Mouse (Mus musculus) spleen, adult 12 weeks (tissue): ENCODE results near the gene Tnrc6b.

Source experiments
- DNase-seq: peaks from one replicate; pipeline ENCODE4 v3.0.0; 2022; ENCODE audit warnings: low spot score

Gene Tnrc6b

DNA sequence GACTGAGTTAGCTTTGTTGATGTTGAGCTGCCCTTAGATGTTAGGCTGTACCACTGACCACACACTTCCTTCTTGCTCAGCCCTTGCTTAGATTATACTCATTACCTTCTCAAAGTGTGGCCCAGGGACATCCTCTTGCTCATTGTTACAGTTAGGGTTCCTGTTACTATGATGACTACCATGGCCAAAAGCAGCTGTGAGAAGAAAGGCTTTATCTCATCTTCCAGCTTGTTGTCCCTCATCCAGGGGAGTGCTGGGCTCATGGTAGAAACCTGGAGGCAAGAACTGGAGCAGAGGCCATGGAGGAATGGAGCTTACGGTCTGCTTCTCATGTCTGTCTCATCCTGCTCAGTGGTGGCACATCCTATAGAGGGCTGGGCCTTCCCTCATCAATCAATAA is 28.9 kb downstream of the Tnrc6b start:
- DNase-seq, result no peak

DNA sequence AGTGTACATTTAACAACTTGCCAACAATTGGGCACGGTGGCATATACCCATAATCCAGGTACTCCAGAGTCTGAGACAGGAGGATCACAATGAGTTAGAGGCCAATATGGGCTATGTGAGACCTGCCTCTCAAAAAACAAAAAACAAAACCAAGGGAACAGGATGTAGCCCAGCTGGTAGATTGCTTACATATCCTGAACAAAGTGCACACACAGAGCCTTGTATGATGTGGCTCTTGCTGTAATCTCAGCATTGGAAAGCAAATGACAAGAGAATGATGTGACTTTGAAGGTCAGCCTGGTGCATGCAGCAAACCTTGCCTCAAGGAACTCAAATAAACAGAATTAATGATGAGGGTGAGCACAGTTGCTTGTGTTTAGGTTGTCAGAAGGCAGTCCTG is 30.7 kb downstream of the Tnrc6b start:
- no peak for DNase-seq

DNA sequence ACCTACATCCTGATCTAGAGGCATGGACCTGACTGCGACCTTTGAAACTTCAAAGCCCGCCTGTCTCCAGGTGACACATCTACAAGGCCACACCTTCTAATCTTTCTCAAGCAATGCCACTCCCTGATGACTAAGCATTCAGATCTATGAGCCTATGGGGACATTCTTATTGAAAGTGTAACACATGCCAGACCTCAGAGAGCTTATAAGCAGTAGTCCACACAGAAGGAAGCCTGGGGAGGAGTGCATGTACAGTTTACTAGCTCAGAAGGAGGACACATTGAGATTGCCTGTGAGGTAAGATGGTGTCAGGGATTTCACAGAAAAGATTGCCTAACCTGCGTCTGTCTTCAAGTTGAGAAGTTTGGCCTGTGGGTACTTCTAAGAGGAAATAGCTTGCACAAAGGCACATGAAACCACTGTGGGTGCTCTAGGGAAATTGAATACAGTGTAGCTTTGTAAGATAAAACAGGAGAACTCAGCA is 31.9 kb downstream of the Tnrc6b start:
- no peak for DNase-seq

DNA sequence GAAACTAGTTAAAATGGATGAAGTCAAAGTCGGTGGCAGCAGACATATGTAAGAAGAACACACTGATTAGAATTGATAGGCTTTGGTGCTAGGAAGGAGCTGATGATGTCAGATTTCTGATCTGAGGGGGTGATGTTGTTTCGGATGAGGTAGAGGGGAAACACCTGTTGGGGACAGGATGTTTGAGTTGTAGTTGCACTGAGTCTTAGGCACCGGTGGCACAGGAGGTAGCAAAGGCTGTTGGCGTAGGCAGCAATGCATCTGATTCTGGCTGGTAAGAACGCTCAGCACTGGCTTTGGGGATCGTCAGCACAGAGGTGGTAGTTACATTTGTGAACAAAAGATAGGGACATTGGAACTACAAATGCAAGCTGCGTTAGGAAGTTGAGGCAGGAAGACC is 32.5 kb downstream of the Tnrc6b start:
- no peak for DNase-seq

DNA sequence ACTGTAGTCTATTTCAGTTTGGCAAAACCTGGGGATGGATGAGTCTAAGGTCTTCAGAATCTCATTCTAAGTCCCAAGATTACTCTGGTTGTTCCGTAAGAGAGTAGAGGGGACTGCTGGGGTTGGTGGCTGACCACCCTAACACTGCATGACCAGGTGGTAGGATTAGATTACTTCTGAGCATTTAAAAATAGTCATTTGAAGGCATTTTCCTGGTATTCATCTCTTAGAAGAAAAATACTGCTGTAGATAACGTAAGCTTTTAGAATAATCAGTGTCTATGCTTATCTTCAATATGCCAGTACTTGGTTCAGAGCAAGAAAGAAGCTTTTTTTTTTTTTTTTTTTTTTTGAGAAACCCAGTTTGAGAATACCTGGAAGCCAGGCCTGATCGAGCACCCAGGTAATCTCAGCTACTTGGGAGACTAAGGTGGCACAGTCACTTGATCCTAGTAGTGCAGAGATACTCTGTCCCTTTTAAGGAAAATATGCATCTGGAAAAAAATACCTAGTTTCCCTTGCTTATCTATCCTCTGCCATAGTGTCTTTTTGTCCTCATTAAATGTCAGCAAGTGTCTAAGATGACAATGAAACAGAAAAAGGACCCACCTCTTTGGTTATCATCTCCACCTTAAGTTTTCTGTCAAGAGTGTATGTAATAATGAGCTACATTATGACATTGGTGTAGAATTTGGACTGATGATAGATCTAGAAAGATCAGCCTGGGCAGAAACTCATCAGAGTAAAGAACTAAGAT is 33.7 kb downstream of the Tnrc6b start:
- no peak for DNase-seq

DNA sequence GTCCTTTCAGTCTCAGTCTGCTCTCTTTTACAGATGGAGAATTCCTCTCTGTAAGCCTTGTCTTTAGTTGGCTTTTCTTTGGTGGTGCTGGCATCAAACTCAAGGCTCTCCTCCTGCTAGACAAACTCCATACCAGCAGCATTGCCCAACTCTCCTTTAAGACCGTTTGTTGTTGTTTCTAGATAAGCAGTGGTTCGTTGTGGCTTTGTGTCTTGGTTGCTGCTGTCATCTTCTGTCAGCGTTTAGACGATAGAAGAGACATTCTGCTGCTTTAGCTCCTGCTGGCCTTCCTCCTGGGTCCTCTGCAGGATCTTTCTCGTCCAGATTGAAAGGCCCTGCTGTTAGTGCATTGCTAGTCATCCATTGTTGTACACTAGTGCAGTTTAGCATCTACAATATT is 37.9 kb downstream of the Tnrc6b start:
- DNase-seq, result no peak

DNA sequence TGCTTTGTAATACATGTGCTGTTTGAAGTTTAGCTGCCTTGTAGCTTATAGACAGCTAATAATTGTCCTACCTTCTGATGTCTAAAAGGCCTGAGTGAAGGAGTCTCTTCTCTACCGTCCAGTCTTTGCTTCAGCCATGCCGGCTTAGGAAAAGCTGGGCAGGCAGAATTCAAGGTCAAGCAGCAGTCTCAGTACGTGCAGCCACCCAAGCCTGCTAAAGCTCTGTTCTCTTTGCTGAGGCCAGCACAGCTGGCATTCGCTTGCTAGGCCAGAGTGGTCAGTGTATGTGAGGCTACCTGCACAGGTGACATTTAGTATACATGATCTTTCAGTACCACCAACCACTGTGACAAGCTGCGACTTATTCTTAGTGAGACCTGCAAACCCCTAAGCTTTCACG is 42.2 kb downstream of the Tnrc6b start:
- DNase-seq, result no peak

DNA sequence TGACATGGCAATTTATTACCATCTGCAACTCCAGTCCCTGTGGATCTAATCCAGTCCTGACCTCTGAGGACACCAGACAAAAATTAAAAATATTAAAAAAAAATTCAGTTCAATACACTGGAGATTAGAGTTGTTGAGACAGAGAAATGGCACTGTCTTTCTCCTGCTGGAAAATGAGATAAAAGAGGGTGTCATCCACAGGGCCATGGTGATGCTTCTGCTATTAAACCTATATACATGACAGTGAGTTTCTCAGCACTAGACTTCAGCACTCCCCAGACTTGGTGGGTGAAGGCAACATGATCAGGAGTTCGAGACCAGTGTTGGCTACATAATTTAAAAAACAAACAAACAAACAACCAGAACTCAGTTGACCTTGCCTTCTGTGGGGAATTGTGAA is 43.0 kb downstream of the Tnrc6b start:
- no peak for DNase-seq

DNA sequence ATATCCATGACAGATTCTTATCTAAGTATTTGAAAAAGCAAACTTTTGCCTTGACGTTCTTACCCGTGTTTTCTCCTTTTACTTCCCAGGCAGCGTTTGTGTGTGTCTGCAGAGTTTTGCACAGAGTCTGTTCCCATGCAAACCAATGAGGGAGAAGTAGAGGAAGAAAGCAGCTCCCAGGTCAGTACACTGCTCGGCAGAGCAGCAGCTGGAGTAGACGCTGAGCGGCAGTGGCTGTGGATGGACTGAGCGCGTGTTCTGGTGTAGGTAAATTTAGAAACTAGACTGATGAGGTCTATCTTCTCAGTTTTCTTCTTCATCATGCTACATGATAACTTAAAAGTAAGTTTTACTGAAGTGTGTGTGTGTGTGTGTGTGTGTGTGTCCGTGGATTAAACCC is 48.3 kb downstream of the Tnrc6b start:
- no peak for DNase-seq

DNA sequence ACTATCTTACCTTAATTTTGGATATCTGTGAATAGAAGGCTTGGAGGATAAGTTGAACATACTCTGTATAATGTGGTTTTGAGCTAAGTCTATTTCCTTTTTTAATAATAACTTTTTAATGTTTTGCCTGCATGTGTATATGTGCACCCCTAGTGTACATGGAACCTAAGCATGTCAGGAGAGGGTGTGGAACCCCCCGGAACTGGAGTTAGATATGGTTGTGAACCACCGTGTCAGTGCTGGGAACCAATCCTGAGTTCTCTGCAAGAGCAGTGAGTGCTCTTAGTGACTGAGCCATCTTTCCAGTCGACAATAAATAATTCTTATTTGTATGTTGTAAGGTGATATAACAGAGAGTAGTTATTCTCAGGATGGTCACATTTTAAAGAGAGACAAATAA is 49.4 kb downstream of the Tnrc6b start:
- DNase-seq, result no peak

DNA sequence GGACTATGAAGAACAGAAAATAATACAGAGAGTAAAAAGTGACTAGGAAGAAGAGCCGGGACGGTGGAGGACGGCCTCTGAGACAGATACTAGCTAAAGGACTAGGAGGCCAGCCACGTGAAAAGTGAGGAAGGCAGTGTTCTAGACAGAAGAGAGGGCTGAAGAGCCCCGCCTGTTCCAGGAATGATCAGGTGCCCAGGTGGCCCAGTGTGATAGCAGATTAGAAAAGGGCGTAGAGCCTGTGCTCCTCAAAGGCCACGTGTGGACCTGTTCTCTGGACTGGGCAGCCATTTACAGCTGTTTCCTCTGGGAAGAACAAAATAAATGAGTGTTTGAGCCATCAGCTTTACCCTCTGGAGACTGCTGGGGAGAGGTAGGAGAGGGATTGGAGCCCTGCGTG is 49.8 kb downstream of the Tnrc6b start:
- DNase-seq, result peak; percentile 68

DNA sequence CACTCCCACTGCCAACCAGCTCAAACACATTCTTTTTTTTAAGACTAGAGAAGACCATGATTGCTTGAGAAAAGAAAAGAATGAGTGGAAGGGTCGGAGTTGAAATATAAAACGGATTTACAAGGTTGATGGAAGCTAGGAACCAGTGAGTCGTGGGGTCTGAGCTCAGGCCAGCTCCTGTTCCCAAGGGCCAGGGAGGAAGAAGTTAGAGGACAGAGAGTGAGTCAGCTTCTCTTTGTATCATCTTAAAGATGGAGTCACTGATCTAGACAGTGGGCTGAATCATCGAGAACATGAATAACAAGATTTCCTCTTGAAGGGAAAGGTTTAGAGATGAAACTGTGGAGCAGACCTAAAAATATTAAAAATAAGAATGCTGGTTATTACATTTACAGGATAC is 51.5 kb downstream of the Tnrc6b start:
- DNase-seq, result no peak

DNA sequence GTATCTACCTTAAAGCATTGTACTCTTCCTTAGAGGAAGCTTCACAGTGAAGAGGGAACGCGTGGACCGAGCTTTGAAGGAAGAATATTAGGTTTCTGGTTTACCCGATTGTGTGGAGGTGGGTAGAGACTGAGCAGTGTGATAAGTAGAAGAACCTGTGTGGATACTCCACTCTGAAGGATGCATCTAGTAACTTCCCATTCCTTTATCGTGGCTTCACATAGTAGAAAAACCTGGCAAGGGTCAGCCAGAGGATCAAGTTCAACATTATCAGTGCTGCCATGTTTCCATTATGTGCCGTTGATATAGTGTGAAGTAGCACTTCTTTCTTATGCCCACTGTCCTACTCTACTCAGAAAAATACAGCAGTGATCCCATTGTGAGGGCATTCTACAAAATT is 53.6 kb downstream of the Tnrc6b start:
- no peak for DNase-seq

DNA sequence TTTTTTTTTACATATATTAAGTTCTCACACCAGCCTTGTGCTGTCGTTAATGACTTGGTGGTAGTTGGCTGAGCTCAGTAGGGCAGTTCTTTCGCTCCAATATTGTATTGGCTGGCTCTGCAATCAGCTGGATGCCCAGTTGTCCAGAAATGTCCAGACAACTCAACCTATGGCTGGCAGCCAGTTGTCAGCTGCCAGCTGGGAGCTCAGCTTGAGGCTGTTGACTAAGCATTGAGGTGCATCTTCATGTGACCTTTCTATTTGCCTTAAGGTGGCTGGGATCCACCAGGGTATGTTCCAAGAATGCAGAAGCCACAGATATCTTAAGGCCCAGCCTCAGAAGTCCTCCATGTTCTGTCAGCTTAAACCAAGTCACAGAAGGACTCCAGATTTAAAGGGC is 54.3 kb downstream of the Tnrc6b start:
- no peak for DNase-seq

DNA sequence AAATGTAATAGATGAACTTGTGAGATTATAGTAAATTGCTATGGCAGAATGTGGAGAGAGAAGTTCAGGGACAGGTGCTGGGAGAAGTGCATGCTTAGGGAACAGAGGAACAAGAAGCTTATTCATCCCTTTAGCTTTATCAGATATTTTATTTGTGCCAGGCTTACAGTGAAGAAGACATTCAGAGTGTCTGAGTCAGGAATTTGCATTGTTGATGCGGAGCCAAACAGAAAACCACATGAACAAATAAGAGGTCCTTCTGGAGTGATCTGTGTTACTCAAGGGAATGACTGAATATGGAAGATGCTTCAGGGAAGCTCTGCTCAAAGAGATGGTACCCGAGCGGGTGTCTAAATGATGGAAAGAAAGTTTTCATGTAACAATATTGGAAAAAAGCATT is 57.1 kb downstream of the Tnrc6b start:
- no peak for DNase-seq

DNA sequence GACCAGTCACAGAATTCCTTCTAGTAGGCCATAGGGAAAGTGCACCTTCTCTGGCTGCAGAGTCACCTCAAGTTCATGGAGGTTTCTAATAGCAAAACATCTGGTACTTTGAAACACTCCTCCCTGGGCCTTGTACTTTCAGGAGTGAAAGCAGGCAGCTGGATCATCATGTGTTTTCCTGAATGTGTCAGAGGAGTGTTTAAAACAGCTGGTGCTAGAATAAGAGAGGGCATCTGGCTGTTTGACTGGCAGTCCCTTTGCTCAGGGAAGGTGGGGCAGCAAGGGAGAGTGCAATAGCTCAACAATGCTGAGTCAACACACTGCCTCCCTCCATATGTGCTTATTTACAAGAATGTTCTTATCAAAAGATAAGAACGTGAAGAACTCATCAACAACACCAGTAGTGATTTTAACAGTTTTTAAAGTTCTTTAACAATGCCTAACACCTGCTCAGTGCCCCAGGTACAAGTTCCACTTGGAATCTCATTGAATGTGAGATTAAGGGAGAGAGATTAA is 60.9 kb downstream of the Tnrc6b start:
- no peak for DNase-seq

DNA sequence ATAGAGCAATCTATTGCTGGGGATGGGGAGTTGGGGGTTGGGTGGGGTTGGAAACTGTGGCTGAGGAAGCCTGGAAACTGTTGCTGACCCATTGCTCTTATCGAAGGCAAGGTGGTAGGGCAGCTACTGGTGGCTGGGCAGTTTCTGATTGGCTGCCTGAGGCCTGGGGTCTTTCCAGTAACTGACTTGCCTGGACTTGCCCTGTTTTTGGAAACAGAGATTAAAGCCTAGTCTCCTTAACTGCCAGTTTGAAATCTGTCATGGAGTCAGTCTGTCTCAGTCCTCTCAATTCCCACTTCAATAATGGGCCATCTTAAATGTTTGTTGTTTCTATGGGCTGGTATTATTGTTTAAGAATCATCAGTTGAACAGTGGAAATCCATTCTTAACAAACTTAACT is 63.6 kb downstream of the Tnrc6b start:
- no peak for DNase-seq

DNA sequence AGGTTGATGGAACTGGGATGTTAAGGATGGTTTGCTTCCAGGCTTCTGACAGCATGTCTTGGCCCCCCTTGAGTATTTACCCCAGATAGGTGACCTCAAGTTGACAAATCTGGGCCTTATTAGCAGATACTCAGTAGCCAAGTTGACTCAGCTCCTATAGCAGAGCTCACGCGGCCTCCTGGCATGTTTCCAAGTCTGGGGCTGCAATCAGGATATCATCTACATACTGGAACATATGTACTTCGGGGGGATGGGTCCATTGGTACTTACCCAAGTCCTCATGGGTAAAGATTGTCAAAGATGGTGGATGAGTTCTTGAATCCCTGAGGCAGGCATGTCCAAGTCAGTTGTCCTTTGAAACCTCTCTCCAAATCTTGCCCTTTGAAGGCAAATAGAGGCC is 67.9 kb downstream of the Tnrc6b start:
- no peak for DNase-seq

DNA sequence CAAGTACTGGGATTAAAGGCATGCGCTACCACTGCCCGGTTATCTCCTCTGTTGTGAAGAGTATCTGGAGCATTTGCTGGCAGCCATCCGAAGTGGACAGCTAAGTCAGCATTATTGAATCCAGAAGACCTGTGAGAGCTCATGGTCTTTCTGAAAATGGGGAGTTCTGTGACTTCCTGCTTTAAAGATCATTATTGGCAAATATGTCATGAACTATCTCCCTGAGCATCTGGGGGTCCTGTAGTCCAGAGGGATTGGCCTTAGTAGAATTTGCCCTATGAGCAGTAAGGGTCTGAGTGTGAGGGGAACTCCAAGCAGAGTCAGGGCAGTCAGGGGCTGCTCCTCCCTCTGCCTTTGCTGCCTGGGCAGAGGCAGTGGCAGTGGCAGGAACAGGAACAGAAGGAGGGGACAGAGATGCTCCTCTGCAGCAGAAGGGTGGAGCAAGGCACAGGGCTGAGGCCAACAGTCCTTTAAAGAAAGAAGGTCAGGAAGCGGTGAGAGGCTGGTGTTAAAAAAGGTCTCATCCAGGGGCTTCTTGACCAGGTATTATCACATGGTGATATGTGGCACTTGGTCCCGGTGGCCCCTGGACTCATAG is 69.1 kb downstream of the Tnrc6b start:
- DNase-seq, result no peak

DNA sequence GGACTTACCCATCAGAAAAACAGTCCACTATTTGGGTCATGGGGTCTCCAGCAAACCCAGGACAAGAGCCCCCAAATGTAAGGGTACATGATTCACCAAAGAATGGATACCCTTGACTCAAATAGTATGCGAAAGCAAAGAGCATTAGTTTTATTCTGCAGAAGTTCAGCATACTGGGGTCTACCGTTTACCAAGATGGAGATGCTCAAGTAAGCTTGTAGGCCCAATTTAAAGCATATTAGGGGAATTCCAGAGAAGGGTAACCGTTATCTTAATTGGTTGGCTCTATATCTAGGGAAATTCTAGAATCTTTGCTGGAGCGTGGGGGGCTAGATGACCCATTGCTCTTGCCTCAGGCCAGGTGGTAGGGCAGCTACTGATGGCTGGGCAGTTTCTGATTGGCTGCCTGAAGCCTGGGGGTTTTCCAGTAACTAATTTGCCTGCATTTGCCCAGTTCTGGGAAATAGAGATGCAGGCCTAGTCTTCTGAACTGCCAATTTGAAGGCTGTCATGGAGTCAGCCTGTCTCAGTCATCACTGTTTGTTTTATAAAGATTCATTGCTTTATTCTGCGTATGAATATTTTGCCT is 70.2 kb downstream of the Tnrc6b start:
- no peak for DNase-seq

DNA sequence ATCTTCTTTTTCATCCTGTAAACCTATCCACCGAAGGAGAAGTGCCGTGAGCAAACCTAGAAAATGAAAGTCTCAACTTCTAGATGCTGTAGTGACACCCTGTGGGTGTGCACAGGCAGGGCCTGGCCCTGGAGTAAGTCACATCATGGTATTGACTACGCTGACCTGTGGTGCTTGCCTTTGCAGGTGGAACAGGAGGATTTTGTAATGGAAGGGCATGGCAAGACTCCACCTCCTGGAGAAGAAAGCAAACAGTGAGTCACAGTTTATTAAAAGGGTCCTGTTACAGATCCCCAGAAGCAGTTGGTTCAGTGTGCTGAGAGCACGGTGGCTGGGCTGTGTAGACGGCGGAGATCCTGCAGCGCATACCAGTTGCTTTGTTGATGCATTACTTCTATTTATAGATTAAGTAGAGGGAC is 73.4 kb downstream of the Tnrc6b start:
- no peak for DNase-seq

DNA sequence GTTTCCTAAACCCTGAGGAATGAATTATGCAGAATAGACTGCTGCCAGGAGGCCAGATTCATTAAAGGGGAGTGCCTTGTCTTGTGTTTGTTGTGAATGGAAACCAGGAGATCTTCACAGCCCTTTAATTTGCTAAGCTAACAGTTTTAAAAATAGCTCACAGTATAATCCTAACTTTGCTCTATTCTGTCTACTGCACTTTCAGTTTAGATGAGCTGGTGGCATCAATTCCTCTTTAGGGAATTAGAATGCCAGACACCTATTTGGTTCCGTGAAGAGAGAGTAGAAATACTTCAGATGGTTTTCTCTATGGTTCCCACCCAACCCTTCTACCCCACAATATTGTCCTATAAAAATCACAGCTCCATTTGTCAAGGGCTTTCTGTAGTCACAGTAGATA is 74.6 kb downstream of the Tnrc6b start:
- DNase-seq, result no peak

DNA sequence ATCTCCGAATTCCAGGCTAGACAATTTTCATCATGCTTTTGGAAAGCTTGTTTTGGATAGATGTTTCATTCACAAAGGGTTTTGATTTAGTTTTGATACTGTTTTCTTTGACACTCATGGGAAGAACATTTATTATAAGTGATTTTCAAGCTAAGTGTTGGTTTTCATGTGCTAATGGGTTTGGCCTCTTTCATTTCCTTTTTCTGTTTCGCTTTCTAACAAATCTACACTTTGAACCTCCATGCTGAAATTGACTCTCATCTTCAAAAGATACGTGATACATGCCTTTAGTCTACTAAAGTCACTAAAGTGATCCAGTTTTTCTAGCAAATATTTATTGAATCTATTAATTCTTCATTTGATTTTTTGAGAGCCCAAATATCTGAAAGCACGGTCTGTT is 76.6 kb downstream of the Tnrc6b start:
- no peak for DNase-seq
